Mouse (Mus musculus): ENCODE measurements around the gene Tmem258. TPM values are rescaled to one million over a fixed set of nuclear protein-coding genes. Genes with fewer than 3 reads are reported as not detected.

Gene Tmem258
- polyA plus RNA-seq, 1 experiment = 285 TPM

DNA sequence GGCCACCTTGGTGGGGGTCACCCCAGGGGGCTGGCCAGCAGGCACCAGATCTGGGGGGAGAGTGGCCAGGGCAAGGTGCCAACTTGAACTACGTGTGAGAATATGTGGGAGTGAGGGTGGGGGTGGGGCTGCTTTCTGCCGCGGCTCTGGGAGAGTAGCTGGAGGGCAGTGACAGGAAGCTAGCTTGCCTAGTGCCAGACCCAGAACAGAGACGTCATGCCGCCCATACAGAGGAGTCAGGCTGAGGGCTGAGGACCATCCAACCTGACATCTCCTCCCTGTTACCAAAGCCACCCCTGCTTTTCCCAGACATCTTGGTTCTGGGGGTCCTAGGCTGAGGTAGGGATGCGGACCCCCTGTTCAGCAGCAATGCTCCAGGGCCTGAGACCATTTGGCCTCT lies 43.4 kb downstream of the Tmem258 start:
- TF ChIP-seq POLR2A (IDR thresholded peaks at IDR 0.05; ENCODE audit: low read depth, low read length) = no peak
- no peaks in the 10 kb centered on the region for H3K4me1 ChIP-seq (ENCODE audit: control insufficient read depth, insufficient read depth, low read length)
- H3K27ac ChIP-seq (ENCODE audit: insufficient read depth, low read length) = no peak overlapping the region
- H3K4me3 ChIP-seq (ENCODE audit: insufficient read depth, low read length) = no peak overlapping the region

DNA sequence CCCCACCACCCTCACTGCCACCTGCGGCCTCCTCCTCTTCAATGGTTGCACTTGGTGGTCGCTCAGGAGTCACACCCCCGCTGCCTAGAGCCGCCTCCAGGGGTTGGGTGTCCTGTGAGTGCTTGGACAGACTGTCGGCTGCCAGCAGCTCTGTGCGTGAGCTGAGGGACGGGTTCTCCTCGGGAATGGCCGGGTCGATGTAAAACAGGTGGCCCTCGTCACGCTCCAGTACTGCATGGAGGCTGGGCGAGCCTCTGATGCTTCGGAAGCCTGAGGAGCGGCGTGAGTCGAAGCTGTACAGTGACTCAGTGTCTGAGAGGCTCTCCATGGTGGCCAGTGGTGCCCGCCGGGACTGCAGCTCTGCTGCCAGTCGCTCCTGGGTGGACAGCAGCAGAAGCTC lies 44.3 kb downstream of the Tmem258 start:
- Histone ChIP-seq H3K27ac (ENCODE audit: insufficient read depth, low read length) (no peak overlapping the region), H3K4me3 (ENCODE audit: insufficient read depth, low read length) (no peak overlapping the region), H3K4me1 (ENCODE audit: control insufficient read depth, insufficient read depth, low read length) (no peaks in the 10 kb centered on the region)
- TF ChIP-seq POLR2A (IDR thresholded peaks at IDR 0.05; ENCODE audit: low read depth, low read length) = no peak
- no peak for TF ChIP-seq CTCF (IDR thresholded peaks at IDR 0.05; ENCODE audit: borderline replicate concordance, insufficient read depth, low read length)

Other genes with a start within 250 kb of the Tmem258 start
- gene Fth1, start 223.4 kb upstream of the Tmem258 start, polyA plus RNA-seq (2011; ENCODE audit: insufficient read length, low read depth, missing spikeins) = 1,225 and 1,491 TPM in 2 replicates
- gene Best1, start 202.4 kb upstream of the Tmem258 start, polyA plus RNA-seq (2011; ENCODE audit: insufficient read length, low read depth, missing spikeins) = 0.33 and 0.60 TPM in 2 replicates
- 6.5 and 18.2 TPM in 2 replicates for gene Rab3il1, start 202.3 kb upstream of the Tmem258 start, polyA plus RNA-seq (2011; ENCODE audit: insufficient read length, low read depth, missing spikeins)
- 115 and 142 TPM in 2 replicates for gene Fads3, start 162.4 kb upstream of the Tmem258 start, polyA plus RNA-seq (2011; ENCODE audit: insufficient read length, low read depth, missing spikeins)
- gene Fads2, start 102.3 kb upstream of the Tmem258 start, polyA plus RNA-seq (2011; ENCODE audit: insufficient read length, low read depth, missing spikeins) = 83.8 and 86.3 TPM in 2 replicates
- gene Fads1, start 21.1 kb upstream of the Tmem258 start, polyA plus RNA-seq (2011; ENCODE audit: insufficient read length, low read depth, missing spikeins) = 121 and 131 TPM in 2 replicates
- 17.2 and 22.1 TPM in 2 replicates for gene Fen1, start 155 bp downstream of the Tmem258 start, polyA plus RNA-seq (2011; ENCODE audit: insufficient read length, low read depth, missing spikeins)
- gene Myrf, start 36.7 kb downstream of the Tmem258 start, polyA plus RNA-seq (2011; ENCODE audit: insufficient read length, low read depth, missing spikeins) = 2.1 and 2.5 TPM in 2 replicates
- 5.8 and 7.6 TPM in 2 replicates for gene Dagla, start 100.9 kb downstream of the Tmem258 start, polyA plus RNA-seq (2011; ENCODE audit: insufficient read length, low read depth, missing spikeins)
- gene Syt7, start 185.1 kb downstream of the Tmem258 start, polyA plus RNA-seq (2011; ENCODE audit: insufficient read length, low read depth, missing spikeins) = 0.35 and 0.38 TPM in 2 replicates

All from embryonic fibroblast, embryonic 13.5 days (primary cell).